8 mouse cellular contexts compared by ENCODE assay signal in genomic region chr14:46787787-46788504, GRCm38 (mm10). TPM values are rescaled to one million over a fixed set of nuclear protein-coding genes. Genes with fewer than 3 reads are reported as not detected.
A peak's percentile ranks its signal among the peaks of the same experiment; 100 is the strongest.
DNase-seq lines count a peak whose midpoint lies in the region; ATAC-seq and TF ChIP-seq lines count a peak whose summit lies in the region.

Cnih1 (minus strand) TSS chr14:46788411.

- peak; percentile 41 for TF ChIP-seq POLR2A in cortical plate, adult 2 months (IDR thresholded peaks at IDR 0.05; ENCODE audit: extremely low read depth, insufficient read depth, low read length)

- ATAC-seq in activated CD4-positive, CD25-positive, alpha-beta regulatory T cell, adult 4 months = peak; percentile 95
- ATAC-seq in megakaryocyte progenitor cell, adult 5-6 weeks (replicated peaks; ENCODE audit: poor library complexity) = peak; percentile 88

- H3K4me3 ChIP-seq in cortical plate, adult 2 months (ENCODE audit: insufficient read depth, low read length) = peak within 1 kb of the TSS; percentile 94

- TF ChIP-seq CTCF in cortical plate, adult 2 months (IDR thresholded peaks at IDR 0.05; ENCODE audit: extremely low read depth, insufficient read depth, low read length) = peak; percentile 50

- peak within 1 kb of the TSS; percentile 98 for H3K27ac ChIP-seq in cortical plate, adult 2 months (ENCODE audit: insufficient read depth, low read length)

- peak; percentile 91 for DNase-seq in gastrocnemius, postnatal 10 days
- peak; percentile 94 for DNase-seq in induced T-regulatory cell, adult 2 months (ENCODE audit: low read depth)
- peak; percentile 73 to 91 for DNase-seq in left cerebral cortex, adult 9 months (ENCODE audit: low spot score in 2 of 2)
- DNase-seq in right cerebral cortex, postnatal 14 days = peak; percentile 92
- DNase-seq in urinary bladder, postnatal 36 days (ENCODE audit: low spot score in 2 of 2) = peak; percentile 89 to 90

- H3K4me1 ChIP-seq in cortical plate, adult 2 months (ENCODE audit: control insufficient read depth, insufficient read depth, low read length) = peaks cover 3% of the 10 kb centered on the region; the same call in 1 of the 2 replicates

RNA-seq across cellular contexts. Expression of gene Cnih1, which starts in this region (rescaled TPM):
- polyA plus RNA-seq in activated CD4-positive, CD25-positive, alpha-beta regulatory T cell, adult 4 months (2017; shearing (Covaris generic)) = 10 to 100 TPM; 77.8 to 80.2 TPM
- polyA plus RNA-seq in cortical plate, adult 2 months (2012; rRNA removed) = 106 and 114 TPM in 2 replicates
- total RNA-seq in gastrocnemius, postnatal 10 days (2021) = 10 to 100 TPM; 59.6 to 65.7 TPM
- 125 and 128 TPM in 2 replicates for total RNA-seq in megakaryocyte progenitor cell, adult 5-6 weeks (2015)
- 59.5 and 62.4 TPM in 2 replicates for total RNA-seq in megakaryocyte progenitor cell, adult 5-6 weeks (2017)

Comparison
In these comparisons a context has a peak if more than half of its experiments do, and no peak if none do; other contexts are left out.
1. Peak in every context shown above with its lines: DNase-seq, ATAC-seq, H3K4me3 ChIP-seq and H3K27ac ChIP-seq.